Mouse (Mus musculus) stomach, embryonic 16.5 days (tissue): ENCODE results near the gene Rab21. TPM values are rescaled to one million over a fixed set of nuclear protein-coding genes. Genes with fewer than 3 reads are reported as not detected.
A peak's percentile ranks its signal among the peaks of the same experiment; 100 is the strongest.

Source experiments
- ATAC-seq: fragments of 200-750 bp; cut with Nextera tagmentation; 2 replicates; pipeline ENCODE4 v1.8.0; 2017; ENCODE audit warnings: moderate number of reproducible peaks, moderate TSS enrichment; ENCODE audit not compliant: insufficient read depth, low FRiP score
- H3K27ac ChIP-seq: fragments of 300-500 bp; sonication (generic); 2 replicates; pipeline ENCODE4 v1.5.1; 2014; ENCODE audit warnings: low read length
- H3K27me3 ChIP-seq: fragments of 300-500 bp; sonication (generic); 2 replicates; pipeline ENCODE4 v1.6.1; 2014; ENCODE audit warnings: low read length, control low read depth, mixed read lengths; ENCODE audit not compliant: control insufficient read depth, insufficient read depth
- H3K36me3 ChIP-seq: fragments of 300-500 bp; sonication (generic); 2 replicates; pipeline ENCODE4 v1.6.1; 2014; ENCODE audit warnings: low read length; ENCODE audit not compliant: control insufficient read depth, insufficient read depth
- H3K4me1 ChIP-seq: fragments of 300-500 bp; sonication (generic); 2 replicates; pipeline ENCODE4 v1.6.1; 2014; ENCODE audit warnings: low read length, control low read depth, mixed read lengths; ENCODE audit not compliant: control insufficient read depth, insufficient read depth
- H3K4me2 ChIP-seq: fragments of 300-500 bp; sonication (generic); 2 replicates; pipeline ENCODE4 v1.6.1; 2014; ENCODE audit warnings: low read depth, low read length, mixed read lengths
- H3K4me3 ChIP-seq: fragments of 300-500 bp; sonication (generic); replicated peaks from 2 replicates; pipeline ENCODE4 v1.5.1; 2014; ENCODE audit warnings: mild to moderate bottlenecking, low read length
- H3K9ac ChIP-seq: fragments of 300-500 bp; sonication (generic); 2 replicates; pipeline ENCODE4 v1.6.1; 2014; ENCODE audit warnings: low read length
- H3K9me3 ChIP-seq: fragments of 300-500 bp; sonication (generic); replicated peaks from 2 replicates; pipeline ENCODE4 v1.6.1; 2016; ENCODE audit warnings: low read length, control low read depth; ENCODE audit not compliant: control insufficient read depth
- WGBS: fragments of 180-500 bp; shearing (Covaris S2); extraction: QIAGEN DNeasy Blood & Tissue Kit; methylation state at CpG from one replicate; pipeline ENCODE4 v1.1.7; 2014; 5-methylcytosine and 5-hydroxymethylcytosine counted together
- polyA plus RNA-seq: library from polyadenylated mRNA; unstranded; fragments of >200 nt; fragmentation: Nextera tagmentation; extraction: Ambion mirVana; gene quantifications from 2 replicates; pipeline ENCODE4 v1.2.1, GENCODE M21; 2015

The Rab21 gene
- polyA plus RNA-seq, 1 experiment from 2014 or later: 4.2 TPM

DNA sequence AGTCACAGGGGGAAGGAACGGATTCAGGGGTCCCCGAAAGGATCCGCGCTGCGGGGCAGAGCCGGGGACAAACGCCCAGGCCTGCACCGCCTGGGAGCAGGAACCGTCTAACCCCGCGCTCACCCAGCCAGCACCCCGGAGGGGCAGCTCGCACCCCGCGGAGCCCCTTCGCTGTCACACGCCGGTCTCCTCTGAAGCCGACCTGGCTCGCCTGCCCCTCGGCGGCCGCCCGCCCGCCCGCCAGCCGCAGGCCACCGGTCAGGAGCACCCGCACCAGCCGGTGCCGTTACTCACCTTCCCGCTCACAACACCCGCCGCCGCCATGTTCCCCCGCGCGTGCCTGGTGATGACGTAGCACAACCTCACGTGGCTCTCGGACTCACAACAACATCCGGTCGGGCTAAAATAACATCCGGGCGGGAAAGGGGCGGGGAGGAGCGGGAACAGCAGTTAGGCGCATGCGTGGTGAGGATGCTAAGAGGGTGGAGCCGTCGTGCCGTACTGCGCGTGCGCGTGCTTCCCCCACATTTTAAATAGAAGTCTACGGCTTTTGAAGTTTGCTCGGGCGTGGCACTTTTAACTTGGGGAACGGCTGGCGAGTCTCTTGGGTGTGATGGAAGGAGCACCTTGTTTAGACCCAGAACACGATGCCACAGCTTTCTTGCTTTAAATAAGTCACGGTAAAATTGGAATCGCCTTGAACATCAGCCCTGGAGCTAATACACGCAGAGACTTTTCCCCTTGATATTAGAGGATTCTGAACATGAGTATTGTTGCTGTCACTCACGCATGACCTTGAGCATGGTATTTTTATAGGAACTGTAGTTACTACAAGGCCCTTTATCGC, 64.1 kb downstream of the Rab21 start, which contains the start of gene Tbc1d15:
TSS of gene Tbc1d15 (minus strand) at position 380 of the 847 bp plus-strand sequence.
- Histone ChIP-seq H3K27me3 (no peaks in the 10 kb centered on the region), H3K9ac (peak within 1 kb of the TSS; percentile 90), H3K27ac (peak within 1 kb of the TSS; percentile 93), H3K4me2 (peak within 1 kb of the TSS; percentile 82), H3K4me3 (peak within 1 kb of the TSS; percentile 98), H3K9me3 (no peaks in the 10 kb centered on the region), H3K36me3 (no peaks in the 10 kb centered on the region), H3K4me1 (peaks cover 10% of the 10 kb centered on the region)
- peak; percentile 95 for ATAC-seq
- under 1% methylated on average over 67 of the region's 67 CpGs for WGBS

- Histone ChIP-seq H3K27ac (peak overlapping the region; percentile 52), H3K4me1 (peaks cover 10% of the 10 kb centered on the region), H3K27me3 (no peaks in the 10 kb centered on the region), H3K9ac (peak overlapping the region; percentile 90), H3K4me2 (peak overlapping the region; percentile 66), H3K4me3 (peak overlapping the region; percentile 98), H3K9me3 (no peaks in the 10 kb centered on the region), H3K36me3 (no peaks in the 10 kb centered on the region)
- 26% methylated on average over 33 of the region's 38 CpGs for WGBS
- ATAC-seq: no peak
These were observed 64.9 kb downstream of the Rab21 start for GRCm38 (mm10) chr10:115250235-115251087.

- 42% methylated on average over 7 of the region's 7 CpGs for WGBS
- Histone ChIP-seq H3K4me3 (no peak overlapping the region), H3K9me3 (no peaks in the 10 kb centered on the region), H3K27ac (no peak overlapping the region), H3K4me1 (peaks cover 10% of the 10 kb centered on the region), H3K9ac (no peak overlapping the region), H3K36me3 (no peaks in the 10 kb centered on the region), H3K27me3 (no peaks in the 10 kb centered on the region), H3K4me2 (no peak overlapping the region)
- no peak for ATAC-seq
These were observed 67.4 kb downstream of the Rab21 start for GRCm38 (mm10) chr10:115248041-115248440.

- H3K4me3 ChIP-seq: no peak overlapping the region
- 97% methylated on average over 2 of the region's 2 CpGs for WGBS
- no peaks in the 10 kb centered on the region for H3K9me3 ChIP-seq
- H3K4me2 ChIP-seq: no peak overlapping the region
- no peak overlapping the region for H3K27ac ChIP-seq
- peaks cover 10% of the 10 kb centered on the region for H3K4me1 ChIP-seq
- no peaks in the 10 kb centered on the region for H3K27me3 ChIP-seq
- H3K9ac ChIP-seq: no peak overlapping the region
- ATAC-seq: no peak
- H3K36me3 ChIP-seq: no peaks in the 10 kb centered on the region
These were observed 69.9 kb downstream of the Rab21 start for GRCm38 (mm10) chr10:115245488-115245887.

- H3K36me3 ChIP-seq: peaks cover 11% of the 10 kb centered on the region; the same call in 1 of the 2 replicates
- WGBS: 66% methylated on average over 8 of the region's 8 CpGs
- H3K27ac ChIP-seq: no peak overlapping the region
- H3K9me3 ChIP-seq: no peaks in the 10 kb centered on the region
- H3K4me2 ChIP-seq: no peak overlapping the region
- no peak for ATAC-seq
- H3K4me1 ChIP-seq: no peaks in the 10 kb centered on the region
- no peaks in the 10 kb centered on the region for H3K27me3 ChIP-seq
- no peak overlapping the region for H3K9ac ChIP-seq
- no peak overlapping the region for H3K4me3 ChIP-seq
These were observed 74.3 kb downstream of the Rab21 start for GRCm38 (mm10) chr10:115241082-115241595.

- Histone ChIP-seq H3K27ac (no peak overlapping the region), H3K9me3 (no peaks in the 10 kb centered on the region), H3K4me1 (no peaks in the 10 kb centered on the region), H3K4me2 (no peak overlapping the region), H3K4me3 (no peak overlapping the region), H3K9ac (no peak overlapping the region), H3K27me3 (no peaks in the 10 kb centered on the region), H3K36me3 (peaks cover 11% of the 10 kb centered on the region; the same call in 1 of the 2 replicates)
- no peak for ATAC-seq
- 84% methylated on average over 4 of the region's 4 CpGs for WGBS
These were observed 77.5 kb downstream of the Rab21 start for GRCm38 (mm10) chr10:115237931-115238330.

Other genes starting within 250 kb of the Rab21 start
- gene Tph2, start 130.6 kb downstream of the Rab21 start, polyA plus RNA-seq: 0.05 TPM in 1 of 2 replicates, not detected in the other
- gene Tbc1d15, start 64.1 kb downstream of the Rab21 start, polyA plus RNA-seq: 43.4 and 49.5 TPM in 2 replicates
- gene Tmem19, start 46.9 kb upstream of the Rab21 start, polyA plus RNA-seq: 28.5 and 33.7 TPM in 2 replicates
- 21.3 and 24.1 TPM in 2 replicates for gene Thap2, start 68.8 kb upstream of the Rab21 start, polyA plus RNA-seq
- 19.7 and 20.5 TPM in 2 replicates for gene Zfc3h1, start 69.4 kb upstream of the Rab21 start, polyA plus RNA-seq